Comparison of ENCODE assay signal across 26 mouse cellular contexts in genomic region chr16:96303356-96303755, GRCm38 (mm10).
"Had no signal": no experiment of that assay in that cellular context is flagged by ENCODE, and none has a peak within 500 bp of the region (broad histone marks: within the 10 kb centered on the region; RNA-seq: fewer than 3 reads in every experiment).

No protein-coding gene starts in this region.

- H3K9me3 ChIP-seq: heart, embryonic 10.5 days; heart, embryonic 12.5 days; hindbrain, embryonic 10.5 days; hindbrain, embryonic 12.5 days; hindbrain, embryonic 15.5 days; intestine, embryonic 15.5 days; limb, embryonic 10.5 days; limb, embryonic 12.5 days; liver, embryonic 13.5 days; liver, embryonic 15.5 days had no signal

- H3K4me2 ChIP-seq: heart, embryonic 12.5 days; hindbrain, embryonic 12.5 days; hindbrain, embryonic 15.5 days; intestine, embryonic 15.5 days; limb, embryonic 12.5 days; liver, embryonic 11.5 days; liver, embryonic 13.5 days; liver, embryonic 15.5 days had no signal

- H3K27ac ChIP-seq: gastrocnemius, adult 2 months; heart, embryonic 10.5 days; hindbrain, embryonic 10.5 days; hindbrain, embryonic 12.5 days; hindbrain, embryonic 15.5 days; intestine, embryonic 15.5 days; limb, embryonic 10.5 days; limb, embryonic 12.5 days; liver, embryonic 13.5 days; liver, embryonic 15.5 days had no signal

- H3K27me3 ChIP-seq: heart, embryonic 12.5 days; hindbrain, embryonic 12.5 days; hindbrain, embryonic 15.5 days; intestine, embryonic 15.5 days; limb, embryonic 12.5 days; liver, embryonic 13.5 days; liver, embryonic 15.5 days had no signal

- H3K36me3 ChIP-seq: heart, embryonic 10.5 days; heart, embryonic 12.5 days; hindbrain, embryonic 10.5 days; hindbrain, embryonic 12.5 days; hindbrain, embryonic 15.5 days; intestine, embryonic 15.5 days; limb, embryonic 10.5 days; limb, embryonic 12.5 days; liver, embryonic 13.5 days; liver, embryonic 15.5 days had no signal

- H3K9ac ChIP-seq: heart, embryonic 12.5 days; hindbrain, embryonic 12.5 days; hindbrain, embryonic 15.5 days; intestine, embryonic 15.5 days; limb, embryonic 12.5 days; liver, embryonic 13.5 days; liver, embryonic 15.5 days had no signal

- H3K4me3 ChIP-seq: gastrocnemius, adult 2 months; heart, embryonic 10.5 days; heart, embryonic 12.5 days; hindbrain, embryonic 10.5 days; hindbrain, embryonic 12.5 days; hindbrain, embryonic 15.5 days; intestine, embryonic 15.5 days; left cerebral cortex, adult 2 months; limb, embryonic 10.5 days; limb, embryonic 12.5 days; liver, embryonic 13.5 days; liver, embryonic 15.5 days had no signal

- ATAC-seq: inflammation-experienced regulatory T-cells, adult 6 months; intestine, embryonic 15.5 days; intestine, postnatal 0 days had no signal

- H3K4me1 ChIP-seq: heart, embryonic 10.5 days; heart, embryonic 12.5 days; hindbrain, embryonic 12.5 days; hindbrain, embryonic 15.5 days; intestine, embryonic 15.5 days; liver, embryonic 13.5 days; liver, embryonic 15.5 days had no signal

- DNase-seq: gastrocnemius, adult 2 months; gastrocnemius, postnatal 10 days; gastrocnemius, postnatal 25 days; heart, postnatal 10 days; heart, postnatal 4 days; kidney, adult 18-20 months; kidney, adult 8-10 months; kidney, postnatal 10 days; kidney, postnatal 25 days; kidney, postnatal 4 days; layer of hippocampus, adult 9-11 months; liver; liver, embryonic 13.5 days had no signal
